Mouse (Mus musculus) stomach, postnatal 0 days (tissue): ENCODE measurements around the gene 9030025P20Rik.
"Not testable (repeated sequence)": the region's sequence is repeated elsewhere in the genome, so short reads cannot be mapped to it uniquely, and the experiment has no call there.

Experiments
- CTCF ChIP-seq: IDR thresholded peaks from 2 replicates; pipeline ENCODE4 v1.5.1; 2016; ENCODE audit warnings: antibody characterized with exemption, low read depth, mild to moderate bottlenecking, moderate library complexity
- EP300 ChIP-seq: optimal IDR thresholded peaks from 2 replicates; pipeline ENCODE3; 2016; ENCODE audit warnings: antibody characterized with exemption

DNA sequence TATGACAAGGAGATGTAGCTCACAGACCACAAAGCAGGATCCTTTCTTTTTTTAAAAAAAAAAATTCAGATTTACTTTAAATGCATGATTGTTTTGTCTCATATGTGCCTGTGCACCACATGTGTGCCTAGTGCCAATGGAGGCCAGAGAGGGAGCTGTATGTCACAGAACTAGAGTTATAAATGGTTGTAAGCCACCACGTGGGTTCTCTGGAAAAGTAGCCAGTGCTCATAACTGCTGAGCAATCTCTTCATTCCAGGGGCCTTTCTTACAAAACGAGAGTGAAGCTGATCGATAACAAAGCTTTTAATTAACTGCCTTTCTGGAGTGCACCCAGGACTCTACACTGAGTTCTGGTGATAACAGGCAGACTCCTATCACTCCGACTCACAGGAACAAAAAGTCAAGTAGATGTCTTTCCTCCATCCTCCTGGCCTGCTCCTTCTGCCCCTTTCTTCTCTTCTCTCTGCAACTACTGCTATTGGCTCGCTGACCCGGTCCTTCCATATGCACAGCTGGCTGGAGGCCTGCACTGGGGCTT is 9.8 kb upstream of the 9030025P20Rik start:
- not testable (repeated sequence) for TF ChIP-seq CTCF, EP300
